8 mouse cellular contexts compared by ENCODE assay signal in genomic region chr17:35000717-35001451, GRCm38 (mm10). TPM values are rescaled to one million over a fixed set of nuclear protein-coding genes. Genes with fewer than 3 reads are reported as not detected.
DNase-seq lines count a peak whose midpoint lies in the region; ATAC-seq and TF ChIP-seq lines count a peak whose summit lies in the region.

Gene Vars, plus strand, starts transcription at chr17:35000987.

- peak; percentile 76 for ATAC-seq in CD4-positive, CD25-positive, alpha-beta regulatory T cell, adult 4 months
- peak; percentile 85 for ATAC-seq in heart, embryonic 13.5 days (ENCODE audit: extremely low read depth, insufficient number of reproducible peaks, low FRiP score, low TSS enrichment)
- ATAC-seq in kidney, postnatal 0 days (replicated peaks; ENCODE audit: low FRiP score, low read depth), result peak; percentile 91
- peak; percentile 29 for ATAC-seq in monocyte, adult 5-6 weeks (replicated peaks; ENCODE audit: insufficient number of reproducible peaks, low FRiP score, low TSS enrichment, poor library complexity, severe bottlenecking)

- 0 out of 2 replicates have a peak, but pooled peaks have one; percentile 29 for TF ChIP-seq POLR2A in liver, adult 2 months (IDR thresholded peaks at IDR 0.05; ENCODE audit: extremely low read depth, insufficient read depth, low read length)

- peak within 1 kb of the TSS; percentile 99 for H3K9ac ChIP-seq in heart, embryonic 13.5 days
- H3K9ac ChIP-seq in kidney, postnatal 0 days (ENCODE audit: low read depth, low read length), result peak within 1 kb of the TSS; percentile 85
- H3K9ac ChIP-seq in liver, adult 2 months (ENCODE audit: low read depth, low read length), result peak within 1 kb of the TSS; percentile 99

- peaks cover 49% of the 10 kb centered on the region for H3K36me3 ChIP-seq in heart, embryonic 13.5 days
- peaks cover 18% of the 10 kb centered on the region for H3K36me3 ChIP-seq in kidney, postnatal 0 days (ENCODE audit: insufficient read depth, low read length)
- H3K36me3 ChIP-seq in liver, adult 2 months (ENCODE audit: control insufficient read depth, insufficient read depth, low read length), result 0 out of 2 replicates have a peak, but pooled peaks cover 1% of the 10 kb centered on the region

- H3K4me1 ChIP-seq in brown adipose tissue, adult 24 weeks (ENCODE audit: control insufficient read depth, insufficient read depth, insufficient read length, low read length), result no peaks in the 10 kb centered on the region
- peaks cover 64% of the 10 kb centered on the region for H3K4me1 ChIP-seq in heart, embryonic 13.5 days
- H3K4me1 ChIP-seq in kidney, postnatal 0 days (replicated peaks; ENCODE audit: insufficient read depth, low read length), result peaks cover 14% of the 10 kb centered on the region
- H3K4me1 ChIP-seq in liver, adult 2 months (ENCODE audit: control insufficient read depth, insufficient read depth, low read length), result peaks cover 12% of the 10 kb centered on the region

- no peaks in the 10 kb centered on the region for H3K9me3 ChIP-seq in heart, embryonic 13.5 days
- H3K9me3 ChIP-seq in kidney, postnatal 0 days (replicated peaks; ENCODE audit: low read length), result no peaks in the 10 kb centered on the region

- H3K27me3 ChIP-seq in heart, embryonic 13.5 days (replicated peaks), result no peaks in the 10 kb centered on the region
- H3K27me3 ChIP-seq in kidney, postnatal 0 days (ENCODE audit: insufficient read depth, low read length), result no peaks in the 10 kb centered on the region
- H3K27me3 ChIP-seq in liver, adult 2 months (ENCODE audit: control insufficient read depth, insufficient read depth, low read length), result no peaks in the 10 kb centered on the region

- WGBS in heart, embryonic 13.5 days, result under 1% methylated on average over 83 of the region's 83 CpGs
- under 1% methylated on average over 81 of the region's 83 CpGs for WGBS in kidney, postnatal 0 days
- under 1% methylated on average over 83 of the region's 83 CpGs for WGBS in liver, adult 2 months

- H3K27ac ChIP-seq in brown adipose tissue, adult 24 weeks (replicated peaks; ENCODE audit: low read depth, low read length), result peak within 1 kb of the TSS; percentile 94
- H3K27ac ChIP-seq in heart, embryonic 13.5 days (replicated peaks), result peak within 1 kb of the TSS; percentile 96
- peak within 1 kb of the TSS; percentile 98 for H3K27ac ChIP-seq in kidney, postnatal 0 days
- H3K27ac ChIP-seq in liver, adult 2 months (replicated peaks; ENCODE audit: insufficient read depth, low read depth, low read length), result peak within 1 kb of the TSS; percentile 96

- H3K4me2 ChIP-seq in heart, embryonic 13.5 days, result peak within 1 kb of the TSS; percentile 100
- H3K4me2 ChIP-seq in kidney, postnatal 0 days (ENCODE audit: low read length), result peak within 1 kb of the TSS; percentile 100

- H3K4me3 ChIP-seq in brown adipose tissue, adult 24 weeks (ENCODE audit: insufficient read depth, low read depth, low read length), result peak within 1 kb of the TSS; percentile 67
- peak within 1 kb of the TSS; percentile 93 for H3K4me3 ChIP-seq in heart, embryonic 13.5 days
- H3K4me3 ChIP-seq in kidney, postnatal 0 days (replicated peaks; ENCODE audit: low read depth, low read length), result peak within 1 kb of the TSS; percentile 78
- peak within 1 kb of the TSS; percentile 85 for H3K4me3 ChIP-seq in liver, adult 2 months (ENCODE audit: insufficient read depth, low read depth, low read length)

- no peak for TF ChIP-seq CTCF in kidney, postnatal 0 days (IDR thresholded peaks at IDR 0.05; ENCODE audit: low read depth)
- no peak for TF ChIP-seq CTCF in liver, adult 2 months (IDR thresholded peaks at IDR 0.05; ENCODE audit: low read depth, low read length)

- H3K79me2 ChIP-seq in liver, adult 2 months (ENCODE audit: control insufficient read depth, insufficient read depth, low read length), result no peaks in the 10 kb centered on the region; the same call in 1 of the 2 replicates

- peak; percentile 45 for DNase-seq in fibroblast of lung, adult 2 months (ENCODE audit: low read depth)
- peak; percentile 91 for DNase-seq in kidney, postnatal 0 days (ENCODE audit: low spot score)
- DNase-seq in liver, adult 2 months (ENCODE audit: extremely low read depth, low read depth, low spot score), result peak; percentile 44
- peak; percentile 78 to 80 for DNase-seq in spleen, postnatal 36 days (ENCODE audit: low spot score in 2 of 2)

RNA-seq across cellular contexts. Expression of gene Vars, which starts in this region (rescaled TPM):
- polyA plus RNA-seq in CD4-positive, CD25-positive, alpha-beta regulatory T cell, adult 4 months (2017; shearing (Covaris generic)), result 10 to 100 TPM; 28.4 to 31.6 TPM
- 12.7 and 14.2 TPM in 2 replicates for polyA plus RNA-seq in brown adipose tissue, adult 24 weeks (2012; ENCODE audit: insufficient read depth, insufficient read length, missing spikeins)
- polyA plus RNA-seq in heart, embryonic 13.5 days (2015; fragmentation: Nextera tagmentation; extraction: Ambion mirVana), result 59.9 and 63.0 TPM in 2 replicates
- 61.3 and 63.3 TPM in 2 replicates for polyA plus RNA-seq in kidney, postnatal 0 days (2015; fragmentation: Nextera tagmentation; extraction: Ambion mirVana)
- total RNA-seq in liver, adult 2 months (2014; rRNA removed), result 11.8 and 27.5 TPM in 2 replicates
- polyA plus RNA-seq in liver, adult 2 months (2012; rRNA removed), result 39.8 and 52.7 TPM in 2 replicates
- 89.9 to 126 TPM (median 116 TPM) in 3 replicates for total RNA-seq in monocyte, adult 5-6 weeks (2017)

Comparison
In these comparisons a context has a peak if more than half of its experiments do, and no peak if none do; other contexts are left out.
1. Peak in every context shown above with its lines: DNase-seq, ATAC-seq, H3K4me3 ChIP-seq and H3K27ac ChIP-seq.
2. ATAC-seq: peak in every context shown above with its lines; median percentile 91 in kidney, postnatal 0 days; 85 in heart, embryonic 13.5 days; 76 in CD4-positive, CD25-positive, alpha-beta regulatory T cell, adult 4 months; 29 in monocyte, adult 5-6 weeks.